Mouse (Mus musculus): ENCODE data around the gene Sytl2. TPM values are rescaled to one million over a fixed set of nuclear protein-coding genes. Genes with fewer than 3 reads are reported as not detected.

Sytl2 gene
- polyA plus RNA-seq, 1 experiment = 21.9 TPM

DNA sequence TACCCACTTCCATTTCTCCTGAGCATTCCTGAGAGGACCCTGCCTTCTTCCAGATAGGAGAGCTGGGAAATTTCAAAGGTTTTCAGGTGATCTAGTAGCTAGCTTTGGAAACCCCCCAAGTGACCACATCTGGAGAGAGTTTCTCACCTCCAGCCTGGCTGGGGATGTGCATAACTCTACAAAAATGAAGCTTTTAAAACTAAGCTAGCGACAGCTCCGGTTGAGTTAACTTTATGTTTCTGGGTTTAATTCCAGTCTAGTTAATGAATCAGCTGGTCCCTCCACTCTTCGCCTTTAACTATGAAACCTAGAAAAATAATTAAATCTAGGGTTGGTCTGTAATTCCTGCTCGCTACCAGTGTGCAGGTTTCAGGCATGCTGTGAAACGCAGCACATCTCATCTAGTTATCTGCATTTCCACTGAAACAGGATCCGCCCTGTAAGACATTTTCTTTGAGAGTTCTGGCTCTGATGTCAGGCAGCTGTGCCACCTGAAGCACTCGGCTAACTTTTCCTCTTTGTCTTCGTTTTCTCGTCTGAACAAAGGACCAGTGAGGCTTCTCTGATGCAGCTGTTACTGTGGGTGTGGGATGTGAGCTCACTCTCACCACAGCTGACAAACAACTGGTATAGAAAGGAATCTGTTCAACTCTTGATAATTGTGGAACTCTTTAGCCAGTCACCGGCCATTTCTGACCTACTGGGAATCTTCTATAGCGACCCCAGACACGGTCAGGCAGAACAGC, 39.3 kb downstream of the Sytl2 start:
- Histone ChIP-seq H3ac (ENCODE audit: control insufficient read depth, insufficient read length, low read depth) (peak overlapping the region; percentile 24), H3K27me3 (ENCODE audit: control insufficient read depth, insufficient read depth, insufficient read length) (no peaks in the 10 kb centered on the region), H3K79me3 (ENCODE audit: low read depth) (peaks cover 6% of the 10 kb centered on the region), H3K36me3 (ENCODE audit: control insufficient read depth, insufficient read depth) (no peaks in the 10 kb centered on the region), H3K79me2 (ENCODE audit: control insufficient read depth, insufficient read depth) (no peaks in the 10 kb centered on the region), H3K4me3 (ENCODE audit: insufficient read depth, poor library complexity, severe bottlenecking) (no peak overlapping the region)
- no peak for TF ChIP-seq FOSL1 (IDR thresholded peaks at IDR 0.05; ENCODE audit: insufficient read depth, low read length, poor library complexity, severe bottlenecking)
- TF ChIP-seq CTCF (IDR thresholded peaks at IDR 0.05; ENCODE audit: control insufficient read depth, insufficient read depth, insufficient read length) = no peak
- TF ChIP-seq MYOD1 (IDR thresholded peaks at IDR 0.05; ENCODE audit: control insufficient read depth, insufficient read length, low read depth) = peak; percentile 97

DNA sequence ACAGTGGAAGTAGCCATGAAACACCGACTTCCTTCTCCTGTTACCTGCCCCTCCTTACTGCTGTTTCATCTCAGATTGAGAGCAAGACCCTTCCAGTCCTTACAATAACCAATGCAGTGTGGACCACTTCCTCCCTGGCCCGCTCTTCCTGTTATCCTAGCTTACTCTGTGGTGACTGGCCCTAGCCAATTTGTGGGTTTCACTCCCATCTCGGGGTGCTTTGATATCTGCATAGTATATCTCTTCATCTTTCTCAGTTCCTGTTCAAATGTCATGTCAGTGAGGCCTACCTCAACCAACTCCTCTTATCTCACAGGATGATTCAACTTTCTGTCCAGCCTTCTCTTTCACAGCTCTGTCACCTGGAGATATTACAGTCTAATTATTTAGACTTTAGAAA, 42.9 kb downstream of the Sytl2 start:
- H3K79me3 ChIP-seq (ENCODE audit: low read depth) = peaks cover 4% of the 10 kb centered on the region
- no peak overlapping the region for H3K4me3 ChIP-seq (ENCODE audit: insufficient read depth, poor library complexity, severe bottlenecking)
- no peaks in the 10 kb centered on the region for H3K36me3 ChIP-seq (ENCODE audit: control insufficient read depth, insufficient read depth)
- no peak overlapping the region for H3ac ChIP-seq (ENCODE audit: control insufficient read depth, insufficient read length, low read depth)
- TF ChIP-seq CTCF (IDR thresholded peaks at IDR 0.05; ENCODE audit: control insufficient read depth, insufficient read depth, insufficient read length) (no peak), MYOD1 (IDR thresholded peaks at IDR 0.05; ENCODE audit: control insufficient read depth, insufficient read length, low read depth) (no peak), CEBPB (IDR thresholded peaks at IDR 0.05; ENCODE audit: low read depth) (no peak), USF1 (IDR thresholded peaks at IDR 0.05; ENCODE audit: low read depth) (no peak), FOSL1 (IDR thresholded peaks at IDR 0.05; ENCODE audit: insufficient read depth, low read length, poor library complexity, severe bottlenecking) (no peak), MYOG (IDR thresholded peaks at IDR 0.05; ENCODE audit: control insufficient read depth, extremely low read depth, insufficient read length) (no peak), MAX (IDR thresholded peaks at IDR 0.05) (no peak)
- H3K27me3 ChIP-seq (ENCODE audit: control insufficient read depth, insufficient read depth, insufficient read length) = no peaks in the 10 kb centered on the region
- no peaks in the 10 kb centered on the region for H3K79me2 ChIP-seq (ENCODE audit: control insufficient read depth, insufficient read depth)

DNA sequence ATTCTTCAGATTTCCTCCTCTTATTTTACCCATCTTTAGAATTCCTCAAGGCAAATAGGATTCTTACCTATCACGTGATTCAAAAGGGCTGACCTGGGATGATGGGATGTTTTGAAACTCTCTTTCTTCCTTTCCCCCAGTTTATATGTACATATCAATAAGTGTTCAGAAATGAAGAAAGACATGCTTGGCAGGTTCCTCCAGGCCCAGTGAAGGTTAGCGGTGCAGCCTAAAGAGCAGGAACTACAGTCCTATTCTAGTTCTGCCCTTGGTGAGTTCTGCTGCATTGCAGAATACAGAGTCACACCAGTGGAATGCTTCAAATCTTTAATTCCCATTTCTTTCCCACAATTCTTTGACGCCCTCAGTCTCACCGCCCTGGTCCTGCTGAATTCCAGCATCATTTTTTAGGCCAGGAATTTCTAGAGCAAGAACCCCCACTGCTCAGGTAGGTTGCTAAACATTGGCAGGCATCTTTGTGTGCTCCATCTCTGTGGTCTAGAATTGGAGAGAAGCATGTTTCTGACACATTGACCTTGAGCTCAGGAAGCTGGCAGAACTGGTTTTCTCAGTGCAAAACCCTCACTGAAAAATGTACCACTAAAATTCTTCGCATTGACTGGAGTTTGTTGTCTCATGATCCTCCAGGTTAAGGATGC, 45.9 kb downstream of the Sytl2 start:
- Histone ChIP-seq H3ac (ENCODE audit: control insufficient read depth, insufficient read length, low read depth) (no peak overlapping the region), H3K4me3 (ENCODE audit: insufficient read depth, poor library complexity, severe bottlenecking) (no peak overlapping the region), H3K36me3 (ENCODE audit: control insufficient read depth, insufficient read depth) (no peaks in the 10 kb centered on the region), H3K27me3 (ENCODE audit: control insufficient read depth, insufficient read depth, insufficient read length) (no peaks in the 10 kb centered on the region), H3K79me2 (ENCODE audit: control insufficient read depth, insufficient read depth) (no peaks in the 10 kb centered on the region), H3K79me3 (ENCODE audit: low read depth) (peaks cover under 1% of the 10 kb centered on the region)
- TF ChIP-seq CTCF (IDR thresholded peaks at IDR 0.05; ENCODE audit: control insufficient read depth, insufficient read depth, insufficient read length) (no peak), FOSL1 (IDR thresholded peaks at IDR 0.05; ENCODE audit: insufficient read depth, low read length, poor library complexity, severe bottlenecking) (no peak), CEBPB (IDR thresholded peaks at IDR 0.05; ENCODE audit: low read depth) (no peak), MYOD1 (IDR thresholded peaks at IDR 0.05; ENCODE audit: control insufficient read depth, insufficient read length, low read depth) (no peak)

- no peak for TF ChIP-seq FOSL1 (IDR thresholded peaks at IDR 0.05; ENCODE audit: insufficient read depth, low read length, poor library complexity, severe bottlenecking)
- no peak for TF ChIP-seq MYOG (IDR thresholded peaks at IDR 0.05; ENCODE audit: control insufficient read depth, extremely low read depth, insufficient read length)
- no peak for TF ChIP-seq CEBPB (IDR thresholded peaks at IDR 0.05; ENCODE audit: low read depth)
- no peak for TF ChIP-seq USF1 (IDR thresholded peaks at IDR 0.05; ENCODE audit: low read depth)
- no peak for TF ChIP-seq MAX (IDR thresholded peaks at IDR 0.05)
- Histone ChIP-seq H3K4me3 (ENCODE audit: insufficient read depth, poor library complexity, severe bottlenecking) (no peak overlapping the region), H3ac (ENCODE audit: control insufficient read depth, insufficient read length, low read depth) (no peak overlapping the region)
Observed at GRCm38 (mm10) chr7:90349014-90349413, 47.0 kb downstream of the Sytl2 start.

DNA sequence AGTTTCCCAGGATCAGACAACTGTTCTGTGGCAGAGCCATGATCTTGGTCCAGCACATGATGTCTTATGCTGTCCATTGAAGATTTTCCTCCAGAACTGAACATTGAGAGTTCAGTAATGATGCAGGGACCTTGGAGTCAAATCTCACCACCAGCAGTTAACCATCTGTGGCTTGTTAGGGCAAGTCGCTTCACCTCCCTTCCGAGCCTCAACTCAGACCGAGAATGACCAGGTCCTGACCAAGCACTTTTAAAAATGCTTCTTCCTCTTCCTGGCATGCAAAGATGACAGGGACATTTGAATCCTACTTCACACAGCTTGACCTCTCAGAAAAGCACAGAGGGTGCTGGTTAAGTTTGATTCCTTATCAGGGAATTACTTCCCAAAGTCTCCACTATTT, 50.1 kb downstream of the Sytl2 start:
- H3K36me3 ChIP-seq (ENCODE audit: control insufficient read depth, insufficient read depth) = no peaks in the 10 kb centered on the region
- H3K79me2 ChIP-seq (ENCODE audit: control insufficient read depth, insufficient read depth) = peaks cover 10% of the 10 kb centered on the region
- TF ChIP-seq MYOG (IDR thresholded peaks at IDR 0.05; ENCODE audit: control insufficient read depth, extremely low read depth, insufficient read length) (no peak), FOSL1 (IDR thresholded peaks at IDR 0.05; ENCODE audit: insufficient read depth, low read length, poor library complexity, severe bottlenecking) (no peak), MAX (IDR thresholded peaks at IDR 0.05) (no peak), MYOD1 (IDR thresholded peaks at IDR 0.05; ENCODE audit: control insufficient read depth, insufficient read length, low read depth) (no peak), USF1 (IDR thresholded peaks at IDR 0.05; ENCODE audit: low read depth) (no peak), CTCF (IDR thresholded peaks at IDR 0.05; ENCODE audit: control insufficient read depth, insufficient read depth, insufficient read length) (no peak), CEBPB (IDR thresholded peaks at IDR 0.05; ENCODE audit: low read depth) (no peak)
- no peaks in the 10 kb centered on the region for H3K79me3 ChIP-seq (ENCODE audit: low read depth)
- H3ac ChIP-seq (ENCODE audit: control insufficient read depth, insufficient read length, low read depth) = no peak overlapping the region
- no peaks in the 10 kb centered on the region for H3K27me3 ChIP-seq (ENCODE audit: control insufficient read depth, insufficient read depth, insufficient read length)
- H3K4me3 ChIP-seq (ENCODE audit: insufficient read depth, poor library complexity, severe bottlenecking) = no peak overlapping the region

More at GRCm38 (mm10) chr7:90349014-90349413, 47.0 kb downstream of the Sytl2 start:
- H3K36me3 ChIP-seq (ENCODE audit: control insufficient read depth, insufficient read depth) = no peaks in the 10 kb centered on the region
- no peaks in the 10 kb centered on the region for H3K27me3 ChIP-seq (ENCODE audit: control insufficient read depth, insufficient read depth, insufficient read length)
- no peaks in the 10 kb centered on the region for H3K79me2 ChIP-seq (ENCODE audit: control insufficient read depth, insufficient read depth)
- no peaks in the 10 kb centered on the region for H3K79me3 ChIP-seq (ENCODE audit: low read depth)

All from C2C12 (cell line).